Mouse (Mus musculus): ENCODE data around the gene Il6st.

DNA sequence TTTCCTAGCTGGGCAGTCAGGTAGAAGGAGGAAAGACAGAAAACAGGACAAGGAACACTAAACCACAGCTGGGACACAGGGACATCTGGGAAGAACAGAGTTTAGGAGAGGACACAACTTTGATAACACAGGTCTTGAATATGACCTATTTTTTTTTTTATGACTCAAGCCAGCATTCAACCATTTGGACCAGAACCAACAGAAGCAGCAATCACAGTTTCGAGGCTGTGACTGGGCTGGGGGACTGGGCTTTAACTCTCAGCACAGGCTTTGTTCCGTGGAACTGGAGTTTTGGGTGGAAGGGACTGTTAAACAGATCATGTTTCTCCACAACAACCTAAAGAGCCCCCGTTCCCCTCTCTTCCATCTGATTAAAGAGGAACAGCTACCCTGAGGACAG lies 76.7 kb downstream of the Il6st start:
- no peak for TF ChIP-seq ZNF384 (IDR thresholded peaks at IDR 0.05; ENCODE audit: low read depth, low read length)
- TF ChIP-seq MAFK (IDR thresholded peaks at IDR 0.05; ENCODE audit: insufficient read depth, low read depth, low read length) = no peak
- TF ChIP-seq ZC3H11A (IDR thresholded peaks at IDR 0.05; ENCODE audit: borderline replicate concordance, low read depth, low read length) = no peak

All from ES-E14 (cell line).